Mouse (Mus musculus) gastrocnemius, adult 8-10 months (tissue): ENCODE results near the gene Tab2. TPM values are rescaled to one million over a fixed set of nuclear protein-coding genes. Genes with fewer than 3 reads are reported as not detected.

Experiments
- total RNA-seq, 4 experiments: library from RNA; stranded (reverse); gene quantifications; 2 replicates each; pipeline ENCODE4 v1.2.4; 2022

Tab2 gene
- total RNA-seq, 4 experiments from 2014 or later: 105 to 120 (median 107) TPM

Other genes starting within 250 kb of the Tab2 start
- gene Katna1, start 230.2 kb downstream of the Tab2 start, total RNA-seq: 10 to 100 TPM; 11.4 to 13.8 (median 11.9) TPM
- gene Ginm1, start 163.4 kb downstream of the Tab2 start, total RNA-seq: 100 to 1,000 TPM; 102 to 111 (median 105) TPM
- 10 to 100 TPM in 2 of 4 experiments, 1 to 10 TPM in 2; 7.9 to 10.6 (median 9.8) TPM for gene Ppil4, start 163.3 kb downstream of the Tab2 start, total RNA-seq
- under 1 TPM in 1 of 4 experiments, not detected in 3; 0.07 TPM for gene Zc3h12d, start 123.8 kb downstream of the Tab2 start, total RNA-seq